Mouse (Mus musculus): ENCODE results near the gene Mmp14. TPM values are rescaled to one million over a fixed set of nuclear protein-coding genes. Genes with fewer than 3 reads are reported as not detected.

Mmp14 gene
- polyA plus RNA-seq, 1 experiment from 2014 or later, result 36.7 TPM

DNA sequence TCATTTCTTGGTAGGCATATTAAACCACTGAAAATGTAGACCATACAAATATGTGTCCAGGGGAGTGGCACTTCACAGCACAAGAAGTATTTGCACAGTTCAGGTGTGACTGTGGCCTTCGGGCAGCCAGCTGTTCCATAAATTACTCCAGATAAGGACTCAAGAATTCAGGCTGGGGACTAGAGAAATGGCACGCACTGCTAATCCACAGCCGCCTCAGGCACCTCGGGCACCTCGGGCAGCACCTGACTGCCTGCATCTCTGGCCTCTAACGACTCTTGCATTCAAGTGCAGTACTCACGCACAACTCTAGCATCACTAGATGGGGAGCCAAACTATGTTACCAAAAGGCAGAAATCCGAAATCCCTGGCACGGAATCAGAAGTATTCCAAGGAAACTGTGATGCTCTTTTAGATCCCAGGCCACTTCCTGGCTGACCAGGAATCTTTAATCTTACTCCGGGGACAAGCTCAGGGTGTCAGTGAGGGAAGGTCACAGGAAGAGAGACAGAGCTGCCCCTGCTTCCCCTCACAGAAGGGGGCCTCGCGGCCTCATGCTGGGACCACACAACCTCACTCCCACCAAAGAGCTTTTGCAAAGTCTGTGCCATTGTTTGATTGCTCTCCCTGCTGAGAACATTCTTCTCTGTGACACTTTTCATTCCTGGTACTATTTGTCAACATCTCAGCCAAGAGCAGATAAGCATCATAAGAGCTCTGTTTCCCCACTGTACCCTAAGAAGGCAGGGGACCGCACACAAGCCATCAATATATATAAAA, 16.0 kb upstream of the Mmp14 start:
- no peaks in the 10 kb centered on the region for H3K27me3 ChIP-seq (replicated peaks)
- no peaks in the 10 kb centered on the region for H3K9me3 ChIP-seq (replicated peaks)
- H3K4me3 ChIP-seq, result no peak overlapping the region
- H3K9ac ChIP-seq, result no peak overlapping the region
- H3K4me2 ChIP-seq, result no peak overlapping the region
- no peak overlapping the region for H3K27ac ChIP-seq
- peaks cover 50% of the 10 kb centered on the region for H3K4me1 ChIP-seq
- no peaks in the 10 kb centered on the region for H3K36me3 ChIP-seq
- WGBS (ENCODE audit: insufficient replicate concordance), result 39% methylated on average over 13 of the region's 13 CpGs
- no peak for ATAC-seq

DNA sequence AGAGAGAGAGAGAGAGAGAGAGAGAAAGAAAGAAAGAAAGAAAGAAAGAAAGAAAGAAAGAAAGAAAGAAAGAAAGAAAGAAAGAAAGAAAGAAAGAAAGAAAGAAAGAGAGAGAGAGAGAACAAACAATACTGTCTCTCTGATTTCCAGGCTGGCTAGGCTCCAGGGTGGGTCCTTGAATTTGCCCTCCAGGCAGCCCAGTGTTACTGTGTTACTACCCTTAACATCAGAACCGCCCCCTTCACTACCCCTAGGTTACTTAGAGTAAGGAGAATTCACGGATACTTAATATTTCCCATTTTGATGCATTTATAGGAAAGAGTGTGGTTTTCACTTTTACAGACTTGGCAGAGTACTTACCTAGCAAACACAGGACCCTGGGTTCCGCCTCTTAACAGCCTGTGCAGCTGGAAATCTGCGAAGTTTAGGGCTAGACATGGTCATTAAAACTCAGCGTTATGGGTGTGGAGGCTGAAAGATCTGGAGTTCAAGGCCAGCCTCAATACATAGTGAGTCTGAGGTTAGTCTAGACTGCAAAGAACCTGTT, 15.1 kb upstream of the Mmp14 start:
- Histone ChIP-seq H3K36me3 (no peaks in the 10 kb centered on the region), H3K27ac (no peak overlapping the region), H3K4me1 (peaks cover 44% of the 10 kb centered on the region), H3K9me3 (replicated peaks) (no peaks in the 10 kb centered on the region), H3K9ac (no peak overlapping the region), H3K4me2 (no peak overlapping the region), H3K4me3 (no peak overlapping the region), H3K27me3 (replicated peaks) (no peaks in the 10 kb centered on the region)
- 52% methylated on average over 5 of the region's 5 CpGs for WGBS (ENCODE audit: insufficient replicate concordance)
- no peak for ATAC-seq

DNA sequence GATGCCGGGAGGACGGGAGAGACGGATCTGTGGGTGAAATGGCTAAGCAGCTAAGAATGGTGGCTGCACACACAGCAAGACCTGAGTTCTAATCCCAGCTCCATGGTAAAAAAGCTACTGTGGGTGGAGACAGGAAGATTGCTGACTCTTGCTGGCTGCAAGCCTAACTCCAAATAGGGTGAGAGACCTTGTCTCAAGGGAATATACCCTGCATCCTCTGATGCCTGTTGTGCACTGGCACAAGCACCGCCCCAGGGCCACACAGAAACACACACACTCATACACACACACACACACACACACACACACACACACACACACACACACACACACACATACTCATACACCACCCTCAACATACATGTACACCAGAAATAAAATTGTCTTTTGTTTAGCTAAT, 14.6 kb upstream of the Mmp14 start:
- Histone ChIP-seq H3K9ac (peak overlapping the region; percentile 72; the same call in 1 of the 2 replicates), H3K27me3 (replicated peaks) (no peaks in the 10 kb centered on the region), H3K9me3 (replicated peaks) (no peaks in the 10 kb centered on the region), H3K4me2 (peak overlapping the region; percentile 74), H3K27ac (no peak overlapping the region), H3K36me3 (no peaks in the 10 kb centered on the region), H3K4me3 (peak overlapping the region; percentile 52), H3K4me1 (peaks cover 44% of the 10 kb centered on the region)
- no peak for ATAC-seq
- WGBS (ENCODE audit: insufficient replicate concordance), result 59% methylated on average over 4 of the region's 4 CpGs

DNA sequence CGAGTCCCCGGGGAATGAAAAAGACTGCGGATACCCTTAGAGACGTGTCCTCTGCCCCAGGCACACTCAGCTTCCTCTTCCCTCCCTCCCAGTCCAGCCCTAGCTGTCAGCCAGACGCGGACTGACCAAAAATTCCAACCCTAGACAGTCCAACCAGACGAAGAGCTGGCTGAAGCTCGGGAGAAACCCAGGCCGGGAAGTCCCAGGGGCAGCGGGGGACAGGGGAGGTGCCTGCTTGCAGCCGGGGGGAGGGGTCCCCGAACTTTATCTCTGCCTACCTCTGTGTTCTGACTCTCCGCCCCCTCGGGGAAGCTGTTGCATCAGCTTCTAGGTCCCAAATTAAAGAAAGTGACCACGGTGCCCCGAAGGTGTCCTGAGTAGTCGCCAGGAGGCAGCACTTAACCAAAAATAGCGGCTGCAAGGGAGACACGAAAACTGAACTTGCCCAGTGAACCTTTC, 13.8 kb upstream of the Mmp14 start, which contains the start of gene Slc7a7:
Gene Slc7a7 (minus strand): TSS at position 158 of the 459 bp plus-strand sequence.
- H3K9ac ChIP-seq, result peak within 1 kb of the TSS; percentile 72
- H3K4me1 ChIP-seq, result peaks cover 44% of the 10 kb centered on the region
- H3K27ac ChIP-seq, result peak within 1 kb of the TSS; percentile 67; the same call in 1 of the 2 replicates
- H3K27me3 ChIP-seq (replicated peaks), result no peaks in the 10 kb centered on the region
- no peaks in the 10 kb centered on the region for H3K9me3 ChIP-seq (replicated peaks)
- H3K4me3 ChIP-seq, result peak within 1 kb of the TSS; percentile 52
- WGBS (ENCODE audit: insufficient replicate concordance), result 6% methylated on average over 19 of the region's 19 CpGs
- peak; percentile 69 for ATAC-seq
- H3K4me2 ChIP-seq, result peak within 1 kb of the TSS; percentile 74
- H3K36me3 ChIP-seq, result no peaks in the 10 kb centered on the region

DNA sequence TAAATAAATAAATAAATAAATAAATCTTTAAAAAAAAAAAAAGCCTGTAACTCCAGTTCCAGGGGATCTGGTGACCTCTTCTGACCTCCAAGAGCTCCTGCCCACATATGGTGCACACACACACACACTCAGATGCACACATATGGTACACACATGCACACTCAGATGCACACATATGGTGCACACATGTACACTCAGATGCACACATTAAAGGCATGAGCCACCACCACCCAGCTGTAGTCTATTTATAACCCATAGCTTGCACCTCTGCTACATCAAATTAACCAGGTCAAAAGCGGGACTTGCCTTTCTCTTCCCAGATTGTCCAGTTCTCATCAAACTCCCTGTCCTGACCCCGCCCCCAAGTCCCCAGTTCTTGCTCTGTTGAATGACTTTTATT, 10.4 kb upstream of the Mmp14 start:
- no peak overlapping the region for H3K4me3 ChIP-seq
- ATAC-seq, result no peak
- no peaks in the 10 kb centered on the region for H3K9me3 ChIP-seq (replicated peaks)
- no peaks in the 10 kb centered on the region for H3K36me3 ChIP-seq
- WGBS (ENCODE audit: insufficient replicate concordance), result 76% methylated on average over 2 of the region's 2 CpGs
- peaks cover 43% of the 10 kb centered on the region for H3K4me1 ChIP-seq
- H3K4me2 ChIP-seq, result no peak overlapping the region
- H3K27me3 ChIP-seq (replicated peaks), result no peaks in the 10 kb centered on the region
- no peak overlapping the region for H3K9ac ChIP-seq
- H3K27ac ChIP-seq, result no peak overlapping the region

DNA sequence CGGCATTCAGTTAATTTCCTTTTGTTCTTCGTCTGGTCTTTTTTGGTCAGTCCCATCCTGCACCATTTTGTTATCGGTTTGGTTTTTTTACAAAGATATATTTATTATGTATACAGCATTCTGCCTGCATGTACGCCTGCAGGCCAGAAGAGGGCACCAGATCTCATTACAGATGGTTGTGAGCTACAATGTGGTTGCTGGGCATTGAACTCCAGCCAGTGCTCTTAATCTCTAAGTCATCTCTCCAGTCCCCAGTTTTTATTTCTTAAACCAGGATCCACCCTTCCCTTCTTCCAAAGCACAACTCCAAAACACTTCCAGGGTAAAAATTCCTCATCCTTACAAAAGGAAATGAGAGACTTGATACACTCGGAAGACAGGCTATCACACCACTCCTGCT, 8.0 kb upstream of the Mmp14 start:
- no peak overlapping the region for H3K9ac ChIP-seq
- no peaks in the 10 kb centered on the region for H3K27me3 ChIP-seq (replicated peaks)
- 39% methylated on average over 5 of the region's 5 CpGs for WGBS (ENCODE audit: insufficient replicate concordance)
- no peak overlapping the region for H3K4me3 ChIP-seq
- no peaks in the 10 kb centered on the region for H3K9me3 ChIP-seq (replicated peaks)
- peaks cover 43% of the 10 kb centered on the region for H3K4me1 ChIP-seq
- peak overlapping the region; percentile 59; the same call in 1 of the 2 replicates for H3K27ac ChIP-seq
- peaks cover 3% of the 10 kb centered on the region; the same call in 1 of the 2 replicates for H3K36me3 ChIP-seq
- no peak for ATAC-seq
- no peak overlapping the region for H3K4me2 ChIP-seq

DNA sequence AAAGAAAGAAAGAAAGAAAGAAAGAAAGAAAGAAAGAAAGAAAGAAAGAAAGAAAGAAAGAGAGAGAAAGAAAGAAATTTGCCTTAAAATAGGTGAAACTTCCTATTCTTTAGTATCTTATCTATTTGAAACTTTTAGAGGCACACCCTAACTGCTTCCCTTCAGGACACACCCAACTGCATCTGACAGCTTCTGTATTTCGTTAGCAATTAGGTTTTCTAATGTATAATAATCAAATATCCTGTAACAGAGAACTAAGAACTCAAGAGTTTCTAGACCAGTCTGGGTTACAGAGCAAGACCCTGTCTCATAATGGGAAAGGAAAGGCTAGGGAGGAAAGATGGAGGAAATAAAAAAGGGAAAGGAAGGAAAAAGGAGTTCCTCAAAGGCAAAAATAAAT, 6.8 kb upstream of the Mmp14 start:
- peak overlapping the region; percentile 73 for H3K27ac ChIP-seq
- ATAC-seq, result 0 out of 2 replicates have a peak, but pooled peaks have one; percentile 48
- no peaks in the 10 kb centered on the region for H3K9me3 ChIP-seq (replicated peaks)
- peaks cover 15% of the 10 kb centered on the region for H3K36me3 ChIP-seq
- peak overlapping the region; percentile 86 for H3K4me2 ChIP-seq
- H3K4me3 ChIP-seq, result no peak overlapping the region
- H3K9ac ChIP-seq, result no peak overlapping the region
- H3K27me3 ChIP-seq (replicated peaks), result peaks cover 2% of the 10 kb centered on the region; the same call in 1 of the 2 replicates
- H3K4me1 ChIP-seq, result peaks cover 54% of the 10 kb centered on the region
- WGBS (ENCODE audit: insufficient replicate concordance), result 8% methylated on average over 1 of the region's 1 CpGs

DNA sequence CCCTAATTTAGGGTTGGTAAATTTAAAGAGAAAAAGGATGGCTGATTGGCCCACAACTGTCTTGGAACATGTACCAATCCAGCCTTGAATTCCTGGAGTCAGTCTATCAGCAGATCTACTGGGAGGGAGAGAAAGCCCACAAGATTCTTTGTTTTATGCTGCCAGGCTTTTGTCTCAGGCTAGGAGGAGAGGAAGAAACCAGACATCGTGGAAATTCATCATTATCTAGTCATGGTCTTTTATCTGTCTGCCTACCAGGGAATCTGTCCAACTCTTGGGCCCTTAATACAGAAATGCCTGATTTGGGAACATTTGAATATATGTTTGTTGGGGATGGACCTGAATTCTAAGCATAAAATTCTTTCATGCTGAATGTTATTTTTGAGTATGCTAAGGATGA, 5.9 kb upstream of the Mmp14 start:
- H3K4me3 ChIP-seq, result peak overlapping the region; percentile 86; the same call in 1 of the 2 replicates
- 14% methylated on average over 1 of the region's 1 CpGs for WGBS (ENCODE audit: insufficient replicate concordance)
- no peak for ATAC-seq
- H3K9me3 ChIP-seq (replicated peaks), result no peaks in the 10 kb centered on the region
- H3K36me3 ChIP-seq, result peaks cover 19% of the 10 kb centered on the region
- peaks cover 63% of the 10 kb centered on the region for H3K4me1 ChIP-seq
- H3K4me2 ChIP-seq, result peak overlapping the region; percentile 86
- no peak overlapping the region for H3K9ac ChIP-seq
- peak overlapping the region; percentile 73 for H3K27ac ChIP-seq
- H3K27me3 ChIP-seq (replicated peaks), result peaks cover 11% of the 10 kb centered on the region

DNA sequence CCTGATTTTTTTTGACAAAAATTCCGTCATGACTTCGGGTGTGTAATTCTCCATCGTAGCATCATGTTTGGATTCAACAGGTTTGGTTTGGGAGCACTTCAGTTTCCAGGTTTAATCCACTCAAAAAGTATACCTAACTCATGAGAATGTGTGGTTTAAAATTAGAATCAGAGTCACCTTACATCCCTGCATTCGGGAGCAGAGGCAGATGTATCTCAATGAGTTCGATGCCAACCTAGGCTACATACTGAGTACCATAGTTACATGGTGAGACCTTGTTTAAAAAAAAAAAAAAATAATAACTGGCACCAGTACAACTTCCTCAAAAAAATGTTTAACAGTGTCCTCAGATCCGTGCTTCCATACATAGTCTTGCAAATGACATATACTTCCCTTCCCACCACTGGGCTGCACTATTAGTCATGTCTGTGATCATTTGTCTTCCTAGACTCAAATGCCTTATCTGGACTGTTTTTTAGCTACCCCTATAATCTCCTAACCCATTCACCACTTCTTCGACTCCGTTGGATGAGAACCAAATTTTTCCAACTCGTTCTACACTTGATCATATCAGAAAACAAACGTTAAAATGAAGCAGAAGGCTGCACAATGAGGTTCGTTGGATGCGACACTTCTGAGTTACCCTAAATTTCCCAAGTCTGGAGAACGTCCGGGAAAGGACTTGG, 5.3 kb upstream of the Mmp14 start:
- Histone ChIP-seq H3K27ac (peak overlapping the region; percentile 88), H3K4me3 (peak overlapping the region; percentile 86), H3K36me3 (peaks cover 19% of the 10 kb centered on the region), H3K9ac (peak overlapping the region; percentile 84), H3K4me1 (peaks cover 69% of the 10 kb centered on the region), H3K4me2 (peak overlapping the region; percentile 86), H3K9me3 (replicated peaks) (no peaks in the 10 kb centered on the region), H3K27me3 (replicated peaks) (peaks cover 17% of the 10 kb centered on the region)
- 28% methylated on average over 14 of the region's 14 CpGs for WGBS (ENCODE audit: insufficient replicate concordance)
- no peak for ATAC-seq

DNA sequence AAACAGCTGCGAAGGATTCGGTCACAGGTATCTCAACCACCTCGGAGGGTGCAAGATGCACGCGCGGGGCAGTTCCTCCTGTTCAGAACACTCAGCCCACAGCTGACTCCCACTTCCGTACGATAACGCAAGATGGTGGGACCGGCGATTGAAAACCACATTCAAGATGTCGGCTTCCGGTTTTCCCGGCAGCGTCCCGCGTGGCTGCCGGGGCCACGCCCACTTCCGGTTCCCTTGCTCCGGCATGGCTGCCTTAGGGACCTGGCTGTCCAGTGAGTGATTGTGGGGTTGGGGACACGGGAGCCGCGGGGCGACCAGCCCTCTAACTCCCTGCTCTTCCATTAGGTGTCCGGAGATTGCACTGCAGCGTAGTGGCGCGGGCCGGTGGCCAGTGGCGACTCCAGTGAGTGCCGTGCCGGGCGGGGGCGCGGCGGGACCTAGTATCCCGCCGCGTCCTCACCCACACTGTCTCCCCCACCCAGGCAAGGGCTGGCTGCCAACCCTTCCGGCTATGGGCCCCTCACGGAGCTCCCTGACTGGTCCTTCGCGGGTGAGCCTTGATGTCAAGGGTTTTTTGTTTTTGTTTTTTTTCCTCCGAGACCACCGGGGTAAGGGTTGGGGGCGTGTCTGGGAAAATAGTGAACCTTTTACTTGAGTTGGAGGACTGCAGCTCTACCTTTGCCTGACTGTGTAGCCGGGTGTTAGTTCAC, 4.6 kb upstream of the Mmp14 start, which contains the start of gene Mrpl52:
Gene Mrpl52 (plus strand): TSS at position 221 of the 710 bp plus-strand sequence.
- Histone ChIP-seq H3K27me3 (replicated peaks) (peaks cover 24% of the 10 kb centered on the region), H3K4me1 (peaks cover 76% of the 10 kb centered on the region)

DNA sequence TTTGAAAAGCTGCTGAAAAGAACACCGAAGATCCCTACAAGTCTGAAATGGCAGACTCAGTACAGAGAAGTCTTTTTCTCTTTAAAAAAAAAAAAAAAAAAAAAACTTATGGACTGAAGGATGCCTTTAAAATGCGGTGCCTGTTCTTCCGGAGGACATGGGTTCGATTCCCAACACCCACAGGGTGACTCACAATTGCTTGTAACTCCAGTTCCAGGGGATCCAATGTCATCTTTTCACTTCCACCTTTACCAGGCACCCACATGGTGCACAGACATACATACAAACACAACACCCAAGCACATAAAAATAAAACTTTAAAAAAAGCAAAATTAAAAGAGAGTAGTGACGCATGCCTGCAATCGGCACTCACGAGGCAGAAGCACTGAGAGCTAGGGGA, 3.7 kb upstream of the Mmp14 start:
- H3K4me3 ChIP-seq, result peak overlapping the region; percentile 86
- peaks cover 19% of the 10 kb centered on the region for H3K36me3 ChIP-seq
- peaks cover 84% of the 10 kb centered on the region for H3K4me1 ChIP-seq
- no peak overlapping the region for H3K27ac ChIP-seq
- no peak for ATAC-seq
- WGBS (ENCODE audit: insufficient replicate concordance), result 85% methylated on average over 7 of the region's 7 CpGs
- peak overlapping the region; percentile 86 for H3K4me2 ChIP-seq
- H3K9me3 ChIP-seq (replicated peaks), result no peaks in the 10 kb centered on the region
- peak overlapping the region; percentile 84; the same call in 1 of the 2 replicates for H3K9ac ChIP-seq
- H3K27me3 ChIP-seq (replicated peaks), result peaks cover 33% of the 10 kb centered on the region

More for the DNA sequence above, 4.6 kb upstream of the Mmp14 start, which contains the start of gene Mrpl52:
- no peaks in the 10 kb centered on the region for H3K9me3 ChIP-seq (replicated peaks)
- WGBS (ENCODE audit: insufficient replicate concordance), result under 1% methylated on average over 48 of the region's 48 CpGs
- ATAC-seq, result peak; percentile 78
- H3K4me3 ChIP-seq, result peak within 1 kb of the TSS; percentile 86
- H3K36me3 ChIP-seq, result peaks cover 19% of the 10 kb centered on the region
- H3K9ac ChIP-seq, result peak within 1 kb of the TSS; percentile 84
- peak within 1 kb of the TSS; percentile 88 for H3K27ac ChIP-seq
- peak within 1 kb of the TSS; percentile 86 for H3K4me2 ChIP-seq

All from liver, embryonic 12.5 days (tissue).